Mouse (Mus musculus): ENCODE data around the gene Cd44. TPM values are rescaled to one million over a fixed set of nuclear protein-coding genes. Genes with fewer than 3 reads are reported as not detected.

Gene Cd44
- polyA plus RNA-seq, 1 experiment from 2014 or later: 1.3 TPM

DNA sequence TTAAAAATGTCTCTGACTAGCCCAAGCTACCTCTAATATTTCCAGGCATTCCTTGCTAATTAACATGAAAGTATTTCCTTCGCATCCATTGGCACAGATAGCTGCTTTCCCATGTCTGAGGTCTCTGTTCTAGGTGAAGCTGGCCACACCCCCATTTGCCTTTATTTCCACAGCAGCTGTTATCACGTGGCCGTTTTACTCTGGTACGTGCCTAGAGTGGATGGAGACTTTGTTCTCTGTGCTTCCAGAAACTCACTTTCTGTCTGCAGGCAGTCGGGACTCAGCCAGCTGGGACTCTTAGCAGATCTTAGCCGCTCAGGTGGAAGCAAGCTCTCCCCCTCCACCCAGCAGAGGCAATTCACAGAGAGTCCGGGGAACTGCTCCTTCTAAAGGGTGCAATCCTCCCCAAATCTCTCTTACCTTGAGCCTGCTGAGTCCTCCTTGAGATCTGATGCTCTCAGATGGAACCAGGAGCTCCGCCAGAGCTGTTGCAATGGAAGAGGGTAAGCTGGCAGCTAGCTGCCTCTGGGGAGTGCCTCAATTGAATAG, 39.4 kb upstream of the Cd44 start:
- Histone ChIP-seq H3K27ac (ENCODE audit: low read length) (no peak overlapping the region), H3K36me3 (ENCODE audit: control insufficient read depth, insufficient read depth) (no peaks in the 10 kb centered on the region), H3K4me2 (ENCODE audit: low read length) (no peak overlapping the region), H3K4me3 (replicated peaks; ENCODE audit: low read length) (no peak overlapping the region), H3K9me3 (ENCODE audit: control insufficient read depth, low read length) (no peaks in the 10 kb centered on the region), H3K9ac (replicated peaks; ENCODE audit: low read depth, low read length) (no peak overlapping the region), H3K4me1 (replicated peaks; ENCODE audit: control insufficient read depth, insufficient read depth, low read length) (peaks cover 8% of the 10 kb centered on the region), H3K27me3 (replicated peaks; ENCODE audit: control insufficient read depth, insufficient read depth, low read length) (no peaks in the 10 kb centered on the region)
- 60% methylated on average over 8 of the region's 8 CpGs for whole genome bisulfite sequencing
- no peak for ATAC-seq

DNA sequence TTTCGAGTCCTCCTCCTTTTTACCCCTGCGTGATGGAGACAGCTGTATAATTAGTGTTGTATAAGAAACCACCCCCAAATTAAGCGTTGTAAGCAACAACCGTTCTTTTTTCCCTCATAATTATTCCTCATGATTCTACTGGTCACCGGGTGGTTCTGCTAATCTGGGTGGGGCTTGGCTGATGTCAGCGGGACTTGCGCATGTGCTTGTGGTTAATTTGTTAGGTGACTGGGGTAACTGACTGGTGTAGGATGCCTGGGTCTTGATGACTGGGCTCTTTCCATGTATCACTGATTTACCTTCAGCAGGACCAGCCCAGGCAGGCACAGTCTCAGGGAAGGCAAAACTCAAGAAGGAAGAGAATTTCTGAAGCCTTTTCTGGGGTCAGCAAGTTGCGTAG, 38.7 kb upstream of the Cd44 start:
- no peaks in the 10 kb centered on the region for H3K36me3 ChIP-seq (ENCODE audit: control insufficient read depth, insufficient read depth)
- H3K9ac ChIP-seq (replicated peaks; ENCODE audit: low read depth, low read length): no peak overlapping the region
- H3K4me3 ChIP-seq (replicated peaks; ENCODE audit: low read length): no peak overlapping the region
- H3K4me1 ChIP-seq (replicated peaks; ENCODE audit: control insufficient read depth, insufficient read depth, low read length): peaks cover 8% of the 10 kb centered on the region
- H3K9me3 ChIP-seq (ENCODE audit: control insufficient read depth, low read length): no peaks in the 10 kb centered on the region
- WGBS: 68% methylated on average over 8 of the region's 8 CpGs
- no peak for ATAC-seq
- no peak overlapping the region for H3K27ac ChIP-seq (ENCODE audit: low read length)
- no peak overlapping the region for H3K4me2 ChIP-seq (ENCODE audit: low read length)
- no peaks in the 10 kb centered on the region for H3K27me3 ChIP-seq (replicated peaks; ENCODE audit: control insufficient read depth, insufficient read depth, low read length)

DNA sequence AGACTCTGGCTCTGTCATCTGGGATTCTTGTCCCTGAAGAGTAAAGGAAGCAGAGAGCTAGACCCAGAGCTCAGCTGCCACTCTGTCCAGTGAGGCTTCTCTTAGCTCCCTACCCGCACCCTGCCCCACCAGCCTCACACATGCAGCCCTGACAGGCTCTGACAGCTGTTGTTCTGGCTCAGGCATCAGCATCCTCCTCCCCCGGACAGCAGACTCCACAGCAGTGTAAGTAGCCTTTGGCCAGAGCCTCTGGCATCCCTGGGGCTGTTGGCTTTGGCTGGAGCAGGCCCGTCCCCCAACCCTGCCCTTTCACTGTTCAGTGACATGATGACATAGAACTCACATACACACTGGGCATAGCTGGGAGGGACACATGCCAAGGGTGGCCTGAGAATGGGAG, 35.4 kb upstream of the Cd44 start:
- H3K4me2 ChIP-seq (ENCODE audit: low read length): no peak overlapping the region
- H3K9me3 ChIP-seq (ENCODE audit: control insufficient read depth, low read length): no peaks in the 10 kb centered on the region
- H3K27me3 ChIP-seq (replicated peaks; ENCODE audit: control insufficient read depth, insufficient read depth, low read length): no peaks in the 10 kb centered on the region
- H3K4me1 ChIP-seq (replicated peaks; ENCODE audit: control insufficient read depth, insufficient read depth, low read length): 0 out of 2 replicates have a peak, but pooled peaks cover 3% of the 10 kb centered on the region
- H3K4me3 ChIP-seq (replicated peaks; ENCODE audit: low read length): no peak overlapping the region
- 59% methylated on average over 3 of the region's 3 CpGs for WGBS
- no peak for ATAC-seq
- H3K36me3 ChIP-seq (ENCODE audit: control insufficient read depth, insufficient read depth): no peaks in the 10 kb centered on the region
- H3K9ac ChIP-seq (replicated peaks; ENCODE audit: low read depth, low read length): no peak overlapping the region
- H3K27ac ChIP-seq (ENCODE audit: low read length): no peak overlapping the region

DNA sequence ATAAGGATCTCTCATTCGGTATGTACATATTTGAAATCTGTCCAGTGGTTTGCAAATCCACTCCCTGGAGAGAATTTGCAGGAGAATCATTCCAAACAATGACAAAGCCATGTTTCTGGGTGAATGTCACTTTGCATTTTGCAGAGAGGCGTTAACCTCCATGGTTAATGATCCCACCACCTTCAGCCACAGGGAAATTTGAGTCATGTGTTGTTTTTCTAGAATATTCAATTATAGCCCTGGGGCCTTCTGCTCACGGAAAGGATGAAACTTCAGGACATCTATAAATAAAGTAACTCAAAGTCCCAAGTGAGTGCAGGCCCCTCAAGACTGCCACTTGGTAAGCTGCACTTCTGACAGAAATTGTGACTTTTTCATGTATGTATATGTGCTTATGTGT, 33.4 kb upstream of the Cd44 start:
- Histone ChIP-seq H3K4me1 (replicated peaks; ENCODE audit: control insufficient read depth, insufficient read depth, low read length) (0 out of 2 replicates have a peak, but pooled peaks cover 3% of the 10 kb centered on the region), H3K4me3 (replicated peaks; ENCODE audit: low read length) (no peak overlapping the region), H3K4me2 (ENCODE audit: low read length) (no peak overlapping the region), H3K9ac (replicated peaks; ENCODE audit: low read depth, low read length) (no peak overlapping the region), H3K27ac (ENCODE audit: low read length) (no peak overlapping the region), H3K27me3 (replicated peaks; ENCODE audit: control insufficient read depth, insufficient read depth, low read length) (no peaks in the 10 kb centered on the region), H3K9me3 (ENCODE audit: control insufficient read depth, low read length) (no peaks in the 10 kb centered on the region), H3K36me3 (ENCODE audit: control insufficient read depth, insufficient read depth) (no peaks in the 10 kb centered on the region)
- 83% methylated on average over 3 of the region's 3 CpGs for WGBS
- ATAC-seq: no peak

DNA sequence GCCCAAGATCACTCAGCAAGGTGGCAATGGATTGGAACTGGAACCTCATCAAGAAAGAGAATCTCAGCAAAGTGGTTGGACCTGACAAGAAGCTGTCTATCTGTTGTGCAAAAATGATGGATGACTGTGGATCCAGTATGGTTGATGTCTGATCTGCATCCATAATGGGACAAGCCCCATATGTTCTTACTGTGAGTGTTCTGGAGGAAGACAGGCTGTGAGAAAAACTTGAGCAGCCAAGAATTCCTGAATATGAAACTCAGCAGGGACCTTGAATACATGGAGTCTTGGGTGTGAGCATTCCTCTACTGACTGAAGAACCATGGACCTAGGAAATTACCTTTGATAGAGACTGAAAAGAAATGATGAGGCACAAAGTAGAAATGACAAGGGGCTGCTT, 32.3 kb upstream of the Cd44 start:
- 0 out of 2 replicates have a peak, but pooled peaks cover 3% of the 10 kb centered on the region for H3K4me1 ChIP-seq (replicated peaks; ENCODE audit: control insufficient read depth, insufficient read depth, low read length)
- H3K27me3 ChIP-seq (replicated peaks; ENCODE audit: control insufficient read depth, insufficient read depth, low read length): no peaks in the 10 kb centered on the region
- ATAC-seq: no peak
- H3K4me2 ChIP-seq (ENCODE audit: low read length): no peak overlapping the region
- no peak overlapping the region for H3K27ac ChIP-seq (ENCODE audit: low read length)
- no peak overlapping the region for H3K9ac ChIP-seq (replicated peaks; ENCODE audit: low read depth, low read length)
- no peaks in the 10 kb centered on the region for H3K36me3 ChIP-seq (ENCODE audit: control insufficient read depth, insufficient read depth)
- H3K4me3 ChIP-seq (replicated peaks; ENCODE audit: low read length): no peak overlapping the region
- H3K9me3 ChIP-seq (ENCODE audit: control insufficient read depth, low read length): no peaks in the 10 kb centered on the region

- Histone ChIP-seq H3K9me3 (ENCODE audit: control insufficient read depth, low read length) (no peaks in the 10 kb centered on the region), H3K9ac (replicated peaks; ENCODE audit: low read depth, low read length) (no peak overlapping the region), H3K27me3 (replicated peaks; ENCODE audit: control insufficient read depth, insufficient read depth, low read length) (no peaks in the 10 kb centered on the region), H3K4me1 (replicated peaks; ENCODE audit: control insufficient read depth, insufficient read depth, low read length) (0 out of 2 replicates have a peak, but pooled peaks cover 3% of the 10 kb centered on the region), H3K4me3 (replicated peaks; ENCODE audit: low read length) (no peak overlapping the region), H3K4me2 (ENCODE audit: low read length) (no peak overlapping the region), H3K27ac (ENCODE audit: low read length) (no peak overlapping the region), H3K36me3 (ENCODE audit: control insufficient read depth, insufficient read depth) (no peaks in the 10 kb centered on the region)
- ATAC-seq: no peak
- WGBS: 40% methylated on average over 4 of the region's 4 CpGs
Observed at GRCm38 (mm10) chr2:102933142-102933541, 31.7 kb upstream of the Cd44 start.

DNA sequence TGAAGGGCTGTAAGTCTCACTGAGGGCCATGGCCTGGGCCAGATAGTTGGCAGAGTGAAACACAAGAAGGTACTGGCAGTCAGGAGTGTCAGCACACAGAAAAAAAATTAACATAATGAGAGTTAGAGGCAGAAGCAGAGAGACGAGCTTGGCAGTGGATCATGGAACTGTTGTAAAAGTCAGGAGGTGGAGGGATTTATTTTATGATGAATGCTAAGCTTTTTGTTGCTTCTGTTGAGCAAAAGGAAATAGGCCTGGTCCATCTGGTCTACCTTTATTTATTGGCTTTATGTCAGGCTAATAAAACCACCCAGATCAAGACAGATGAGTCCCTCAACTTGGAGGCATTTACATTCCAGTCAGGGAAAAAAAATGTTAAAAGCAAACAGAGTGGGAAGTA, 31.2 kb upstream of the Cd44 start:
- 0 out of 2 replicates have a peak, but pooled peaks cover 3% of the 10 kb centered on the region for H3K4me1 ChIP-seq (replicated peaks; ENCODE audit: control insufficient read depth, insufficient read depth, low read length)
- no peaks in the 10 kb centered on the region for H3K27me3 ChIP-seq (replicated peaks; ENCODE audit: control insufficient read depth, insufficient read depth, low read length)
- no peaks in the 10 kb centered on the region for H3K9me3 ChIP-seq (ENCODE audit: control insufficient read depth, low read length)
- no peak overlapping the region for H3K9ac ChIP-seq (replicated peaks; ENCODE audit: low read depth, low read length)
- H3K4me2 ChIP-seq (ENCODE audit: low read length): no peak overlapping the region
- ATAC-seq: no peak
- H3K36me3 ChIP-seq (ENCODE audit: control insufficient read depth, insufficient read depth): no peaks in the 10 kb centered on the region
- no peak overlapping the region for H3K4me3 ChIP-seq (replicated peaks; ENCODE audit: low read length)
- 23% methylated on average over 1 of the region's 1 CpGs for WGBS
- no peak overlapping the region for H3K27ac ChIP-seq (ENCODE audit: low read length)

GRCm38 (mm10) chr2:102928211-102928610, 26.7 kb upstream of the Cd44 start:
- 0 out of 2 replicates have a peak, but pooled peaks cover 2% of the 10 kb centered on the region for H3K9me3 ChIP-seq (ENCODE audit: control insufficient read depth, low read length)
- no peaks in the 10 kb centered on the region for H3K36me3 ChIP-seq (ENCODE audit: control insufficient read depth, insufficient read depth)
- no peak overlapping the region for H3K4me2 ChIP-seq (ENCODE audit: low read length)
- no peak overlapping the region for H3K4me3 ChIP-seq (replicated peaks; ENCODE audit: low read length)
- no peak overlapping the region for H3K27ac ChIP-seq (ENCODE audit: low read length)
- no peak overlapping the region for H3K9ac ChIP-seq (replicated peaks; ENCODE audit: low read depth, low read length)
- no peak for ATAC-seq
- 0 out of 2 replicates have a peak, but pooled peaks cover 3% of the 10 kb centered on the region for H3K4me1 ChIP-seq (replicated peaks; ENCODE audit: control insufficient read depth, insufficient read depth, low read length)
- no peaks in the 10 kb centered on the region for H3K27me3 ChIP-seq (replicated peaks; ENCODE audit: control insufficient read depth, insufficient read depth, low read length)

DNA sequence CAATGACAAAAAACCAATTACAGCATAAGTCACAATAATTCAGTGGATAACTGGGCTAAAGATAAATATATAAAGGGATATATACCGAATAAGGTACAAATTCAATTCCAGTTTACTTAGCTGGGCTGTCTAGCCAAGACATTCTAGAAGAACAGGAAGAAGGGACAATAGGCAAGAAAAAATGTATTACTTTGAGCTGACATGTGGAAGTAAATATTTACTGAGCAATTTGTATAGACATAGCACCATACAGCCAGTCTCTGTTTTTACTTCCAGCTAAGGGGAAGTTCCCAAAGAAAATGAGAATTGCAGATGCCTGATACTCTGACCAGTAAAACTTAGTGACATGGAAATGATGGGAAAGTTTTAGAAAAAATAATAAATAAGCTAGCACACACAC, 23.0 kb upstream of the Cd44 start:
- H3K4me1 ChIP-seq (replicated peaks; ENCODE audit: control insufficient read depth, insufficient read depth, low read length): no peaks in the 10 kb centered on the region
- WGBS: 88% methylated on average over 1 of the region's 1 CpGs
- 0 out of 2 replicates have a peak, but pooled peaks cover 2% of the 10 kb centered on the region for H3K9me3 ChIP-seq (ENCODE audit: control insufficient read depth, low read length)
- no peaks in the 10 kb centered on the region for H3K27me3 ChIP-seq (replicated peaks; ENCODE audit: control insufficient read depth, insufficient read depth, low read length)
- H3K27ac ChIP-seq (ENCODE audit: low read length): no peak overlapping the region
- no peaks in the 10 kb centered on the region for H3K36me3 ChIP-seq (ENCODE audit: control insufficient read depth, insufficient read depth)
- no peak for ATAC-seq
- H3K4me2 ChIP-seq (ENCODE audit: low read length): no peak overlapping the region
- H3K4me3 ChIP-seq (replicated peaks; ENCODE audit: low read length): no peak overlapping the region
- H3K9ac ChIP-seq (replicated peaks; ENCODE audit: low read depth, low read length): no peak overlapping the region

DNA sequence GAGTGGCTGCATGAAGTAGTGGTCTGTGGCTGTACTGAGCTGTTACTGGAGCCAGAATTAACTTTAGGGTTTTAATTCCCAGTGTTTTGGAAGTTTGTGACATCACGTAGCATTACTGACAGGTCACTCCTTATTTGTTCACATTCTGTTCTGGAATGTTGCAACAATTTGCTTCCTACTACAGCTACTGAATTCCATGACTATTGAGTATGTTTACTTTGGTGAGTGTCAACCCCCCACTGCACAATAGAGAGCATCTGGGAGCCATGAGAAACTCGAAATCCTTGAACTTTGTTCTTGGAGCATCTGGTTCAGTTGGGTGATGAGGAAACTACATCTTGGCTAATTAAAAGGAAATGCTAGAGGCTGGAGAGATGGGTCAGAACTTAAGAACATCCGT, 22.2 kb upstream of the Cd44 start:
- Histone ChIP-seq H3K9ac (replicated peaks; ENCODE audit: low read depth, low read length) (no peak overlapping the region), H3K4me2 (ENCODE audit: low read length) (no peak overlapping the region), H3K36me3 (ENCODE audit: control insufficient read depth, insufficient read depth) (no peaks in the 10 kb centered on the region), H3K27ac (ENCODE audit: low read length) (no peak overlapping the region), H3K27me3 (replicated peaks; ENCODE audit: control insufficient read depth, insufficient read depth, low read length) (no peaks in the 10 kb centered on the region), H3K4me3 (replicated peaks; ENCODE audit: low read length) (no peak overlapping the region), H3K4me1 (replicated peaks; ENCODE audit: control insufficient read depth, insufficient read depth, low read length) (no peaks in the 10 kb centered on the region), H3K9me3 (ENCODE audit: control insufficient read depth, low read length) (0 out of 2 replicates have a peak, but pooled peaks cover 2% of the 10 kb centered on the region)
- 80% methylated on average over 3 of the region's 3 CpGs for WGBS
- ATAC-seq: no peak
